In genomic region chr11:97952367-97953006, GRCm38 (mm10) we compare ENCODE assay signal across 23 mouse cellular contexts. TPM values are rescaled to one million over a fixed set of nuclear protein-coding genes. Genes with fewer than 3 reads are reported as not detected.
DNase-seq lines count a peak whose midpoint lies in the region; ATAC-seq and TF ChIP-seq lines count a peak whose summit lies in the region.
"Had no signal": no experiment of that assay in that cellular context is flagged by ENCODE, and none has a peak within 500 bp of the region (broad histone marks: within the 10 kb centered on the region; RNA-seq: fewer than 3 reads in every experiment).

No protein-coding gene starts in this region.

- dilution Hi-C loops in CH12.LX (cut with MboI; ENCODE audit: extremely low pct_ligation_motif_present, extremely low pct_unique_long_range_greater_than_20kb, low sequenced_read_pairs): no loop called here

- WGBS in kidney, embryonic 14.5 days: 96% methylated on average over 1 of the region's 1 CpGs
- WGBS in neural tube, embryonic 15.5 days: 94% methylated on average over 1 of the region's 1 CpGs

- H3K9ac ChIP-seq in kidney, embryonic 14.5 days (ENCODE audit: low read depth, low read length): no peak overlapping the region
- H3K9ac ChIP-seq in CH12.LX (ENCODE audit: insufficient read depth, low read depth) (no peak overlapping the region), MEL (ENCODE audit: control insufficient read depth, low read depth, low read length, poor library complexity, severe bottlenecking) (peak overlapping the region; percentile 82)
- H3K9ac ChIP-seq in neural tube, embryonic 15.5 days (replicated peaks): no peak overlapping the region

- no peaks in the 10 kb centered on the region for H3K36me3 ChIP-seq in kidney, embryonic 14.5 days (ENCODE audit: control insufficient read depth, insufficient read depth, low read length)
- H3K36me3 ChIP-seq in CH12.LX (replicated peaks in 1 of 2; ENCODE audit: control insufficient read depth in 1 of 2, insufficient read depth in 1 of 2, low read length in 1 of 2) (no peaks in the 10 kb centered on the region), MEL (ENCODE audit: control insufficient read depth in 1 of 2, insufficient read depth in 2 of 2, low read length in 2 of 2) (peaks cover 0 to 49% of the 10 kb centered on the region in 2 experiments; a peak in 2 of 4 replicates)
- no peaks in the 10 kb centered on the region for H3K36me3 ChIP-seq in neural tube, embryonic 15.5 days

- H3K27me3 ChIP-seq in kidney, embryonic 14.5 days (ENCODE audit: control insufficient read depth, insufficient read depth, low read length): no peaks in the 10 kb centered on the region
- H3K27me3 ChIP-seq in CH12.LX (replicated peaks): no peaks in the 10 kb centered on the region
- no peaks in the 10 kb centered on the region for H3K27me3 ChIP-seq in MEL (ENCODE audit: control insufficient read depth in 1 of 2, insufficient read depth in 2 of 2, low read length in 2 of 2)
- no peaks in the 10 kb centered on the region for H3K27me3 ChIP-seq in neural tube, embryonic 15.5 days (replicated peaks)
- H3K27me3 ChIP-seq: Patski had no signal

- TF ChIP-seq EP300 in CH12.LX (IDR thresholded peaks at IDR 0.05; ENCODE audit: low read length) (no peak), MEL (IDR thresholded peaks at IDR 0.05; ENCODE audit: low read depth in 1 of 2, low read length in 2 of 2) (no peak)

- TF ChIP-seq CTCF in CH12.LX (conservative IDR thresholded peaks at IDR 0.05 in 1 of 2, IDR thresholded peaks at IDR 0.05 in 1 of 2; ENCODE audit: low read depth in 2 of 2, low read length in 2 of 2) (no peak), MEL (IDR thresholded peaks at IDR 0.05 in 2 of 3, conservative IDR thresholded peaks at IDR 0.05 in 1 of 3; ENCODE audit: control insufficient read depth in 1 of 3, insufficient read depth in 1 of 3, low read depth in 2 of 3, low read length in 3 of 3, poor library complexity in 1 of 3, severe bottlenecking in 1 of 3) (no peak)

- no peak for TF ChIP-seq RAD21 in CH12.LX (IDR thresholded peaks at IDR 0.05; ENCODE audit: low read depth, low read length)
- TF ChIP-seq RAD21 in MEL (IDR thresholded peaks at IDR 0.05; ENCODE audit: low read depth, low read length): no peak

- H3K4me3 ChIP-seq in kidney, embryonic 14.5 days (ENCODE audit: low read length): no peak overlapping the region
- H3K4me3 ChIP-seq in CH12.LX (replicated peaks in 1 of 3; ENCODE audit: low read depth in 2 of 3, low read length in 2 of 3, poor library complexity in 1 of 3): no peak overlapping the region
- peak overlapping the region in 1 of 2 experiments; percentile 73; a peak in 1 of 4 replicates for H3K4me3 ChIP-seq in MEL (ENCODE audit: control insufficient read depth in 1 of 2, insufficient read depth in 1 of 2, low read depth in 2 of 2, low read length in 2 of 2)
- no peak overlapping the region for H3K4me3 ChIP-seq in neural tube, embryonic 15.5 days (replicated peaks)

- H3K27ac ChIP-seq in kidney, embryonic 14.5 days (ENCODE audit: low read depth, low read length): no peak overlapping the region
- H3K27ac ChIP-seq in CH12.LX (ENCODE audit: insufficient read depth, low read depth) (no peak overlapping the region), MEL (ENCODE audit: control insufficient read depth, low read depth, low read length) (peak overlapping the region; percentile 96)
- no peak overlapping the region for H3K27ac ChIP-seq in neural tube, embryonic 15.5 days (replicated peaks)

- no peak for ATAC-seq in kidney, embryonic 14.5 days (ENCODE audit: low FRiP score, low TSS enrichment)
- ATAC-seq in neural tube, embryonic 15.5 days (ENCODE audit: low FRiP score): no peak
- ATAC-seq: activated CD4-positive, CD25-positive, alpha-beta regulatory T cell, adult 4 months; CD4-positive, CD25-positive, alpha-beta regulatory T cell, adult 4 months; Patski had no signal

- 0 out of 2 replicates have a peak, but pooled peaks cover 8% of the 10 kb centered on the region for H3K4me1 ChIP-seq in kidney, embryonic 14.5 days (ENCODE audit: control insufficient read depth, insufficient read depth, low read length)
- H3K4me1 ChIP-seq in CH12.LX (ENCODE audit: control insufficient read depth in 1 of 2, insufficient read depth in 2 of 2): peaks cover 16 to 51% of the 10 kb centered on the region in 2 experiments
- peaks cover 22 to 64% of the 10 kb centered on the region in 2 experiments for H3K4me1 ChIP-seq in MEL (ENCODE audit: control insufficient read depth in 1 of 2, insufficient read depth in 2 of 2, low read length in 2 of 2)
- H3K4me1 ChIP-seq in neural tube, embryonic 15.5 days: peaks cover 23% of the 10 kb centered on the region

- in situ Hi-C loops in CH12.LX (cut with MboI; ENCODE audit: low pct_ligation_motif_present, low pct_unique_long_range_greater_than_20kb, low sequenced_read_pairs): no loop called here

- no peak for TF ChIP-seq POLR2A in CH12.LX (IDR thresholded peaks at IDR 0.05; ENCODE audit: low read depth, low read length)
- TF ChIP-seq POLR2A in MEL (IDR thresholded peaks at IDR 0.05; ENCODE audit: control insufficient read depth in 1 of 2, insufficient read depth in 1 of 2, low read depth in 1 of 2, low read length in 2 of 2, poor library complexity in 1 of 2): no peak

- peak; percentile 28 for DNase-seq in kidney, adult 9 months
- DNase-seq in CH12.LX (ENCODE audit: extremely low read depth) (no peak), MEL (ENCODE audit: low read depth, low spot score) (peak; percentile 68)
- DNase-seq in induced T-regulatory cell, adult 2 months (ENCODE audit: low read depth): peak; percentile 30
- no peak for DNase-seq in retina, embryonic 14.5 days (ENCODE audit: low spot score)
- DNase-seq in lung, adult 18-20 months: no peak
- DNase-seq: adrenal gland, adult 2 months; adrenal gland, adult 8-10 months; adrenal gland, postnatal 10 days; adrenal gland, postnatal 14 days; adrenal gland, postnatal 25 days; adrenal gland, postnatal 36 days; B cell, adult 2 months; cerebellum, adult 11 months; cerebellum, adult 11-12 months; cerebellum, adult 18-20 months; cerebellum, adult 2 months had no signal

- H3K79me2 ChIP-seq in CH12.LX (replicated peaks; ENCODE audit: control insufficient read depth, extremely low read depth, insufficient read depth, poor library complexity, severe bottlenecking) (no peaks in the 10 kb centered on the region), MEL (ENCODE audit: control insufficient read depth, insufficient read depth, low read length, poor library complexity) (peaks cover 27% of the 10 kb centered on the region)

- no peaks in the 10 kb centered on the region for H3K9me3 ChIP-seq in kidney, embryonic 14.5 days (ENCODE audit: control insufficient read depth, low read length)
- H3K9me3 ChIP-seq in CH12.LX (replicated peaks; ENCODE audit: low read length) (no peaks in the 10 kb centered on the region), MEL (replicated peaks; ENCODE audit: insufficient read depth, low read length) (no peaks in the 10 kb centered on the region)
- no peaks in the 10 kb centered on the region for H3K9me3 ChIP-seq in neural tube, embryonic 15.5 days (replicated peaks)
- H3K9me3 ChIP-seq: G1E had no signal

- no peak overlapping the region for H3K4me2 ChIP-seq in kidney, embryonic 14.5 days (replicated peaks; ENCODE audit: low read depth, low read length)
- no peak overlapping the region for H3K4me2 ChIP-seq in CH12.LX (ENCODE audit: insufficient read depth, low read depth, poor library complexity, severe bottlenecking)
- no peak overlapping the region for H3K4me2 ChIP-seq in neural tube, embryonic 15.5 days

TF ChIP-seq in CH12.LX, 34 proteins besides CTCF, POLR2A, EP300 and RAD21:
- TF ChIP-seq MEF2A (IDR thresholded peaks at IDR 0.05; ENCODE audit: borderline replicate concordance, low read depth, low read length): no peak
- TF ChIP-seq ELF1 (IDR thresholded peaks at IDR 0.05; ENCODE audit: low read depth, low read length): no peak
- no peak for TF ChIP-seq IRF4 (IDR thresholded peaks at IDR 0.05; ENCODE audit: low read depth, low read length)
- no peak for TF ChIP-seq CHD2 (IDR thresholded peaks at IDR 0.05; ENCODE audit: low read length)
- 0 out of 2 replicates have a peak, but pooled peaks have one; percentile 65 for TF ChIP-seq TBP (conservative IDR thresholded peaks at IDR 0.05; ENCODE audit: low read depth, low read length)
- no peak for TF ChIP-seq ZNF384 (IDR thresholded peaks at IDR 0.05; ENCODE audit: low read depth, low read length)
TF ChIP-seq in CH12.LX: peak in this region for 1.

TF ChIP-seq in MEL, 35 proteins besides CTCF, POLR2A, EP300 and RAD21 (continues in another document):
- TF ChIP-seq TBP (IDR thresholded peaks at IDR 0.05; ENCODE audit: low read depth, low read length) (peak; percentile 98), ELF1 (IDR thresholded peaks at IDR 0.05; ENCODE audit: low read depth, low read length) (no peak), NRF1 (IDR thresholded peaks at IDR 0.05; ENCODE audit: insufficient read depth, low read depth, low read length, poor library complexity, severe bottlenecking) (no peak), HCFC1 (IDR thresholded peaks at IDR 0.05; ENCODE audit: low read depth, low read length) (0 out of 2 replicates have a peak, but pooled peaks have one; percentile 10), POLR2AphosphoS2 (IDR thresholded peaks at IDR 0.05; ENCODE audit: low read length) (no peak), TCF12 (IDR thresholded peaks at IDR 0.05; ENCODE audit: low read depth, low read length) (no peak), MEF2A (IDR thresholded peaks at IDR 0.05; ENCODE audit: extremely low read depth, insufficient replicate concordance, low read depth, low read length, poor library complexity, severe bottlenecking) (no peak), TAL1 (IDR thresholded peaks at IDR 0.05; ENCODE audit: low read length) (no peak)

RNA-seq across cellular contexts. Expression of gene Plxdc1, which starts 33.8 kb away (rescaled TPM):
- polyA plus RNA-seq in kidney, embryonic 14.5 days (2014; fragmentation: Nextera tagmentation; extraction: Ambion mirVana): 0.69 and 1.7 TPM in 2 replicates
- total RNA-seq in CH12.LX (2012; rRNA removed) (0.04 and 0.08 TPM in 2 replicates), CH12.LX (2014; rRNA removed) (not detected in 2 replicates), MEL (2012; rRNA removed) (13.1 and 15.1 TPM in 2 replicates)
- polyA plus RNA-seq in CH12.LX (2012; ENCODE audit: insufficient read length, low read depth) (0.16 TPM in 1 of 2 replicates, not detected in the other), MEL (2012; ENCODE audit: insufficient read depth in 1 of 2, insufficient read length in 2 of 2, low read depth in 1 of 2, low replicate concordance in 2 of 2, missing spikeins in 1 of 2) (10 to 100 TPM in 1 of 2 experiments, not detected in 1; 24.5 TPM)
- polyA plus RNA-seq in neural tube, embryonic 15.5 days (2015; fragmentation: Nextera tagmentation; extraction: Ambion mirVana): 1.1 and 1.8 TPM in 2 replicates

RNA-seq across cellular contexts. Expression of gene Arl5c, which starts 43.5 kb away (rescaled TPM):
- 9.3 and 16.2 TPM in 2 replicates for polyA plus RNA-seq in kidney, embryonic 14.5 days (2014; fragmentation: Nextera tagmentation; extraction: Ambion mirVana)
- 28.2 and 28.5 TPM in 2 replicates for total RNA-seq in CH12.LX (2012; rRNA removed)
- total RNA-seq in CH12.LX (2014; rRNA removed): 32.2 and 33.1 TPM in 2 replicates
- polyA plus RNA-seq in CH12.LX (2012; ENCODE audit: insufficient read length, low read depth): 36.1 and 45.5 TPM in 2 replicates
- total RNA-seq in MEL (2012; rRNA removed): 1.2 and 1.3 TPM in 2 replicates
- polyA plus RNA-seq in MEL (2012; ENCODE audit: insufficient read depth in 1 of 2, insufficient read length in 2 of 2, low read depth in 1 of 2, low replicate concordance in 2 of 2, missing spikeins in 1 of 2): 10 to 100 TPM in 1 of 2 experiments, not detected in 1; 10.4 TPM
- polyA plus RNA-seq in neural tube, embryonic 15.5 days (2015; fragmentation: Nextera tagmentation; extraction: Ambion mirVana): 11.8 and 14.0 TPM in 2 replicates
- polyA plus RNA-seq: G1E had no signal

Comparison
In these comparisons a context has a peak if more than half of its experiments do, and no peak if none do; other contexts are left out.
1. DNase-seq: peak in kidney, adult 9 months (single experiment), MEL (single experiment) and induced T-regulatory cell, adult 2 months (single experiment); none in CH12.LX (single experiment), retina, embryonic 14.5 days (single experiment) and lung, adult 18-20 months (0 of 2).